Mouse (Mus musculus) hindbrain, embryonic 10.5 days (tissue): ENCODE results near the gene Htr3b. TPM values are rescaled to one million over a fixed set of nuclear protein-coding genes. Genes with fewer than 3 reads are reported as not detected.

Experiments used
- DNase-seq: peaks from one replicate; pipeline ENCODE4 v3.0.0-alpha.2; 2017; ENCODE audit warnings: low spot score
- H3K27ac ChIP-seq: fragments of 300-500 bp; sonication (generic); 2 replicates; pipeline ENCODE4 v1.5.1; 2016; ENCODE audit warnings: mild to moderate bottlenecking, moderate library complexity
- H3K27me3 ChIP-seq: fragments of 300-500 bp; sonication (generic); 2 replicates; pipeline ENCODE4 v1.6.1; 2016; ENCODE audit warnings: mild to moderate bottlenecking; ENCODE audit not compliant: poor library complexity, insufficient read depth, severe bottlenecking
- H3K36me3 ChIP-seq: fragments of 300-500 bp; sonication (generic); 2 replicates; pipeline ENCODE4 v1.6.1; 2016; ENCODE audit warnings: mild to moderate bottlenecking, moderate library complexity
- H3K4me1 ChIP-seq: fragments of 300-500 bp; sonication (generic); replicated peaks from 2 replicates; pipeline ENCODE4 v1.6.1; 2016; ENCODE audit warnings: mild to moderate bottlenecking
- H3K4me3 ChIP-seq: fragments of 300-500 bp; sonication (generic); 2 replicates; pipeline ENCODE4 v1.5.1; 2016; ENCODE audit warnings: mild to moderate bottlenecking, moderate library complexity
- H3K9me3 ChIP-seq: fragments of 300-500 bp; sonication (generic); 2 replicates; pipeline ENCODE4 v1.6.1; 2016; ENCODE audit warnings: mild to moderate bottlenecking, moderate library complexity
- WGBS: fragments of 180-500 bp; shearing (Covaris S2); methylation state at CpG from one replicate; pipeline ENCODE4 v1.1.7; 2016; 5-methylcytosine and 5-hydroxymethylcytosine counted together
- polyA plus RNA-seq: library from polyadenylated mRNA; unstranded; fragments of >200 nt; fragmentation: Nextera tagmentation; extraction: Ambion mirVana; gene quantifications from 2 replicates; pipeline ENCODE4 v1.2.1, GENCODE M21; 2016

The Htr3b gene
- polyA plus RNA-seq, 1 experiment from 2014 or later = 0.72 TPM

GRCm38 (mm10) chr9:48980781-48981180, 16.0 kb upstream of the Htr3b start:
- Histone ChIP-seq H3K36me3 (0 out of 2 replicates have a peak, but pooled peaks cover 2% of the 10 kb centered on the region), H3K9me3 (no peaks in the 10 kb centered on the region), H3K27ac (no peak overlapping the region), H3K27me3 (no peaks in the 10 kb centered on the region), H3K4me1 (peaks cover 8% of the 10 kb centered on the region; the same call in 1 of the 2 replicates), H3K4me3 (no peak overlapping the region)
- 85% methylated on average over 3 of the region's 3 CpGs for WGBS
- no peak for DNase-seq

- Histone ChIP-seq H3K36me3 (0 out of 2 replicates have a peak, but pooled peaks cover 2% of the 10 kb centered on the region), H3K4me3 (no peak overlapping the region), H3K4me1 (peaks cover 8% of the 10 kb centered on the region; the same call in 1 of the 2 replicates), H3K9me3 (no peaks in the 10 kb centered on the region), H3K27ac (no peak overlapping the region), H3K27me3 (no peaks in the 10 kb centered on the region)
- DNase-seq = no peak
- WGBS = 82% methylated on average over 5 of the region's 5 CpGs
These were observed 15.6 kb upstream of the Htr3b start for GRCm38 (mm10) chr9:48980371-48980770.

GRCm38 (mm10) chr9:48976661-48977355, 12.0 kb upstream of the Htr3b start:
- WGBS = 84% methylated on average over 6 of the region's 6 CpGs

GRCm38 (mm10) chr9:48972494-48972893, 7.7 kb upstream of the Htr3b start:
- no peaks in the 10 kb centered on the region for H3K36me3 ChIP-seq
- no peaks in the 10 kb centered on the region for H3K27me3 ChIP-seq
- no peaks in the 10 kb centered on the region for H3K9me3 ChIP-seq
- no peak overlapping the region for H3K27ac ChIP-seq
- no peaks in the 10 kb centered on the region for H3K4me1 ChIP-seq
- H3K4me3 ChIP-seq = no peak overlapping the region
- 32% methylated on average over 3 of the region's 3 CpGs for WGBS
- DNase-seq = peak; percentile 38

More at GRCm38 (mm10) chr9:48976661-48977355, 12.0 kb upstream of the Htr3b start:
- H3K36me3 ChIP-seq = no peaks in the 10 kb centered on the region
- H3K4me3 ChIP-seq = no peak overlapping the region
- H3K27me3 ChIP-seq = no peaks in the 10 kb centered on the region
- H3K4me1 ChIP-seq = no peaks in the 10 kb centered on the region
- DNase-seq = no peak
- H3K9me3 ChIP-seq = no peaks in the 10 kb centered on the region
- H3K27ac ChIP-seq = no peak overlapping the region

- Histone ChIP-seq H3K4me3 (no peak overlapping the region), H3K27me3 (peaks cover 16% of the 10 kb centered on the region), H3K27ac (no peak overlapping the region), H3K9me3 (no peaks in the 10 kb centered on the region), H3K4me1 (peaks cover 14% of the 10 kb centered on the region), H3K36me3 (no peaks in the 10 kb centered on the region)
- 51% methylated on average over 7 of the region's 7 CpGs for WGBS
- no peak for DNase-seq
These were observed 2.7 kb downstream of the Htr3b start for GRCm38 (mm10) chr9:48962131-48962530.

GRCm38 (mm10) chr9:48961314-48961713, 3.5 kb downstream of the Htr3b start:
- Histone ChIP-seq H3K4me1 (peaks cover 14% of the 10 kb centered on the region), H3K9me3 (no peaks in the 10 kb centered on the region), H3K27ac (no peak overlapping the region), H3K27me3 (peaks cover 16% of the 10 kb centered on the region), H3K4me3 (peak overlapping the region; percentile 20; the same call in 1 of the 2 replicates), H3K36me3 (no peaks in the 10 kb centered on the region)
- WGBS = 32% methylated on average over 12 of the region's 12 CpGs
- DNase-seq = no peak

- Histone ChIP-seq H3K4me1 (no peaks in the 10 kb centered on the region), H3K27ac (no peak overlapping the region), H3K27me3 (no peaks in the 10 kb centered on the region), H3K4me3 (no peak overlapping the region), H3K36me3 (no peaks in the 10 kb centered on the region), H3K9me3 (no peaks in the 10 kb centered on the region)
- WGBS = 93% methylated on average over 4 of the region's 4 CpGs
- DNase-seq = no peak
These were observed 17.2 kb downstream of the Htr3b start for GRCm38 (mm10) chr9:48947565-48947964.

GRCm38 (mm10) chr9:48942349-48942748, 22.4 kb downstream of the Htr3b start:
- no peak overlapping the region for H3K4me3 ChIP-seq
- H3K4me1 ChIP-seq = no peaks in the 10 kb centered on the region
- H3K27me3 ChIP-seq = no peaks in the 10 kb centered on the region
- H3K27ac ChIP-seq = no peak overlapping the region
- no peaks in the 10 kb centered on the region for H3K36me3 ChIP-seq
- no peaks in the 10 kb centered on the region for H3K9me3 ChIP-seq
- DNase-seq = no peak
- WGBS = 88% methylated on average over 1 of the region's 1 CpGs

GRCm38 (mm10) chr9:48929436-48929835, 35.4 kb downstream of the Htr3b start:
- no peak overlapping the region for H3K27ac ChIP-seq
- no peak for DNase-seq
- H3K27me3 ChIP-seq = peaks cover 5% of the 10 kb centered on the region
- H3K4me3 ChIP-seq = no peak overlapping the region
- no peaks in the 10 kb centered on the region for H3K36me3 ChIP-seq
- 87% methylated on average over 5 of the region's 5 CpGs for WGBS
- H3K4me1 ChIP-seq = peaks cover 10% of the 10 kb centered on the region; the same call in 1 of the 2 replicates
- H3K9me3 ChIP-seq = no peaks in the 10 kb centered on the region

GRCm38 (mm10) chr9:48928781-48929180, 36.0 kb downstream of the Htr3b start:
- Histone ChIP-seq H3K4me1 (peaks cover 10% of the 10 kb centered on the region; the same call in 1 of the 2 replicates), H3K4me3 (no peak overlapping the region), H3K9me3 (no peaks in the 10 kb centered on the region), H3K27me3 (peaks cover 5% of the 10 kb centered on the region), H3K36me3 (no peaks in the 10 kb centered on the region), H3K27ac (peak overlapping the region; percentile 46)
- 74% methylated on average over 3 of the region's 3 CpGs for WGBS
- DNase-seq = no peak

- H3K4me1 ChIP-seq = peaks cover 1% of the 10 kb centered on the region
- no peak overlapping the region for H3K4me3 ChIP-seq
- H3K27me3 ChIP-seq = no peaks in the 10 kb centered on the region
- WGBS = 83% methylated on average over 18 of the region's 18 CpGs
- no peaks in the 10 kb centered on the region for H3K9me3 ChIP-seq
- H3K36me3 ChIP-seq = no peaks in the 10 kb centered on the region
- DNase-seq = peak; percentile 24
- 0 out of 2 replicates have a peak overlapping the region, but pooled peaks have one; percentile 23 for H3K27ac ChIP-seq
These were observed 48.6 kb downstream of the Htr3b start for GRCm38 (mm10) chr9:48916011-48916788.

- H3K27me3 ChIP-seq = peaks cover 20% of the 10 kb centered on the region
- peak within 1 kb of the TSS; percentile 13; the same call in 1 of the 2 replicates for H3K4me3 ChIP-seq
- H3K36me3 ChIP-seq = no peaks in the 10 kb centered on the region
- H3K27ac ChIP-seq = no peak within 1 kb of the TSS; the same call in 1 of the 2 replicates
- H3K9me3 ChIP-seq = no peaks in the 10 kb centered on the region
- 4% methylated on average over 9 of the region's 9 CpGs for WGBS
- peaks cover 9% of the 10 kb centered on the region for H3K4me1 ChIP-seq
- DNase-seq = peak; percentile 31
These were observed 53.8 kb downstream of the Htr3b start, which contains the start of gene Htr3a for GRCm38 (mm10) chr9:48910885-48911537. TSS of gene Htr3a (minus strand) at chr9:48911099.
